Mouse (Mus musculus) adrenal gland, adult 18-20 months (tissue): ENCODE measurements around the gene E130308A19Rik. TPM values are rescaled to one million over a fixed set of nuclear protein-coding genes. Genes with fewer than 3 reads are reported as not detected.

Source experiments
- total RNA-seq, 2 experiments: library from RNA; stranded (reverse); gene quantifications; 1 replicate in 1 of 2; 2 replicates in 1 of 2; pipeline ENCODE4 v1.2.3; 2021

E130308A19Rik gene
- total RNA-seq, 2 experiments from 2014 or later = 11.2 to 13.2 TPM

Other genes with a start within 250 kb of the E130308A19Rik start
- gene Susd1, start 187.6 kb upstream of the E130308A19Rik start, total RNA-seq = 1 to 10 TPM; 3.8 to 4.7 TPM
- gene Ptbp3, start 76.8 kb upstream of the E130308A19Rik start, total RNA-seq = 100 to 1,000 TPM in 1 of 2 experiments, 10 to 100 TPM in 1; 80.6 to 101 TPM
- 100 to 1,000 TPM in 1 of 2 experiments, 10 to 100 TPM in 1; 69.3 to 117 TPM for gene Hsdl2, start 44.6 kb upstream of the E130308A19Rik start, total RNA-seq
- gene Inip, start 175.4 kb downstream of the E130308A19Rik start, total RNA-seq = 10 to 100 TPM; 17.5 to 17.6 TPM
- 1 to 10 TPM; 4.1 to 5.1 TPM for gene Snx30, start 179.6 kb downstream of the E130308A19Rik start, total RNA-seq